Mouse (Mus musculus) lung, adult 18-20 months (tissue): ENCODE measurements around the gene Map4k2.

ENCODE experiments used
- DNase-seq, 2 experiments: peaks; one replicate each; pipeline ENCODE4 v3.0.0; 2022; ENCODE audit warnings: mixed read lengths in 2 of 2

Gene Map4k2

DNA sequence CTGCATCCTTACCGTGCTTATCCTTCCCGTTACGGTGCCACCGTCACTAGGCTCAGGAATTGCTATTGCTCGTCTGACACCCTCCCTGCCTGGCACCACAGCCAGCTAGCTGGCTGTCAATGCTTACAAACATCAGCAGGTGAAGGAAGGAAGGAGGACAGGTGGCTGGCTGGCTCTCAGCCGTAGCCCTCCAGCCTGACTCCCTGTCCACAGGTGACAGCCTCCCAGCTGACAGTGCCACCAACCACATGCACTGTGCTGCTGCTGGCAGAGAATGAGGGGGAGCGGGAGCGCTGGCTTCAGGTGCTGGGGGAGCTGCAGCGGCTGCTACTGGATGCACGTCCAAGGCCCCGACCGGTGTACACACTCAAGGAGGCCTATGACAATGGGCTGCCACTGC is 22.8 kb upstream of the Map4k2 start:
- DNase-seq, result no peak

DNA sequence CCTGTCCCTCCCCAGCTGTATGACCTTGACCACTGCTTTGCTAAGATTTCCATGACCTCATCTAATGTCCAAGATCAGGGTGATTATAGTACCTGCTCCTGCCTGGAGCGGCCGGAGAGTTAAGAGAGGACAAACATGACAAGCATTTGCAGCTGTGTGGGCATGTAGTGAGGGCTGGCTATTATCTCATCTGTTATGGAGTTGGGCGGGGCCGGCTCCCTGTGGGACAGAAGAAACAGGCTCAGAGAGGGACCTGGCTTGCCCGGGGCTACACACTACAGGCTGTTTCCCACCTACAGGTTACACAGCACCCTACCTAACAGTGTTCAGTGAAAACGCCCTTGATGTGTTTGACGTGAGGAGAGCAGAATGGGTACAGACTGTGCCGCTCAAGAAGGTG is 19.6 kb upstream of the Map4k2 start:
- DNase-seq, result no peak

DNA sequence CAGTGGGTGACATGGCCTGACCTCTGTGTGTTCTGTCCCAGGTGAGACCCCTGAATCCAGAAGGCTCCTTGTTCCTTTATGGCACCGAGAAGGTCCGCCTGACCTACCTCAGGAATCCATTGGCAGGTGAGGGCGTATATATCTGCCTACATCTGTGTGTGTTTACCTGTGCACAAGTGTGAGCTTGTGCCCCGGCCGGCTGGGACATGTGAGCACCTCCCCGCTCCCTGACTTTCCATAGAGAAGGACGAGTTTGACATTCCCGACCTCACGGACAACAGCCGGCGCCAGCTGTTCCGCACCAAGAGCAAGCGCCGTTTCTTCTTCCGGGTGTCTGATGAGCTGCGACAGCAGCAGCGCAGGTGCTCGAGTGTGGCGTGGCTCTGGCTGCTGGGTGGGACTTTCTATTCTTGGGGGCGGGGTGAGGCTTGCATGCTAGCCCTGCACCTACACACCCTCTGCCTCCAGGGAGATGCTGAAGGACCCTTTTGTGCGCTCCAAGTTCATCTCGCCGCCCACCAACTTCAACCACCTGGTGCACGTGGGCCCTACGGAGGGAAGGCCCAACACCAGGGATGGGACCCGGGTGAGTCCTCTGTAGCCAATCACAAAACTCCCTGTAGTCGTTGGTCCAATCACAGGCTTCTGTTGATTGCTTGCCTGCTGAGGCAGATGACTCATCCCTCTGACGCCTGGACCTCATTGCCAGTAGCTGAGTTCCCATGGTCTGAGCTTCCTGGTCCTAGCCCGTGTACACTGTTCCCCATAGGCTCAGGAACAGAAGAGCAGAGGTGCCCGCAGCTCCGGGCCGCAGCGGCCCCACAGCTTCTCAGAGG is 18.9 kb upstream of the Map4k2 start:
- peak in 1 of 2 experiments; percentile 60 for DNase-seq

DNA sequence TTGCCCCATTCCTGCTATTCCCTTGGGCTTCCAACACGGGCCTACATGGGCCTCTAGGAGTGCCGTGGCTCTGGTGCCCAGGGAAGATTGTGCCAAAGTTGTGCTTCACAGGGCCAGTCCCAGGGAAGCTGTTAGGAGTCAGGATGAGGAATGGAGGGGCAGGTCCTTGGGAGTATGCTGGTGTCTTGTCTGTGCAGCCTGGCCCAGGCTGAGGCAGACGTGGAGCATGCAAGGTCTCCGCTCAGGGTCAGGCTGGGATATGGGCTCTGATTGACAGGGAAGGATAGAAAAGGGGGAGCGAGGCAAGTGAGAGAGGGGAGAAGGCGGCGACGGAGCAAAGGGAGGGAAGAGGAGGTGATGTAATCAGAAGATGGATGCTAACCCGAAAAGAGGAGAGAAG is 16.2 kb upstream of the Map4k2 start:
- no peak for DNase-seq

DNA sequence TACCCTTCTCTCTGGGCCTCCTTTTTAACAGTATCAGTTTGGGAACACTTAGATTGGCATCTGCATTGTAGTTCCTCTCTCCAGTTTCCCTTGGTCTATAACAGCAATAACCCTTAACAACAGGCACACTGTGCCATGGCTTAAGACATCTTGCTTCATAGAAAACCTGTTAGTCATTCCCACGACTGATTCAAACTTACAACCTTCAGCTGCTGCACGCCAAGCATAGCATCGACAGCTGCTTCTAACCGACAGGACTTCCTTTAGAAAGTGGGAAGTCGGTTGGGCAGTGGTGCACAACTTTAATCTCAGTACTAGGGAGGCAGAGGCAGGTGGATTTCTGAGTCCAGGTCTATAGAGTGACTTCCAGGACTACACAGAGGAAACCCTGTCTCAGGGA is 9.8 kb upstream of the Map4k2 start:
- no peak for DNase-seq

DNA sequence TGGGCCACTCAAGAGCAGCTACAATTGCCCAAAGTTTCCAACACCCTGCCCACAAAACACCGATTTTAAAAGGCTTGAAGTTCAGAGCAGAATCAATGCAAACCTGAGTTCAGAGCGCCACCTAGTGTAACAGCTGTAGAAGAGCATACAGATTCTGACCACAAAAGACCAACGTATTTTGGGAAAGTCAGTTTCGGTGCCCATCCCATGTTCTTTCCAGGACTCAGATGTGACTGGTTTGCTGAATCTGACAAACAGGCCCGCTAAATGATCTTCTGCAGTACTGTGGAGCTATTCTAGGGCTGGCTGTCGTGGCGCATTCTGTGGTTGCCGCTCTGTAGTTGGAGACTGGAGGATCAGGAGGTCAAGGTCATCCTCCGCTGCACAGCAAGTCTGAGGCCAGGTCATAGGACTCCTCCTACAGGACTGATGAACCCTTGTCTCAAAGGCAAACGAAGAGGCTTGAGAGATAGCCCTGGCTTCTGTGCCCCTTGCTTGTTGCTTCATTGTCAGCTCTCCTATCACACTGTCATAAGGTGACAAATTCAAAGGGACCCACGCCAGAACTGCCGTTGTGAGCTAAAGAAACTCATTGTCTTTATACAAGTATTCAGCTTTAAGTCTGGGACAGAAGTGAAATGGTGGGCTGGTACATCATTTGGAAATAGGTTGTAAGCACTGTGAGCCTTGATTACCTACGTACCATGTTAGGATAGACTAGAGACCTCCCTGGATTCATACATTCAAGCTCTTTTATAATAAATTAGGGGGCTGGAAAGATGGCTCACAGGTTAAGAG is 9.0 kb upstream of the Map4k2 start:
- DNase-seq, result peak; percentile 49 to 72

DNA sequence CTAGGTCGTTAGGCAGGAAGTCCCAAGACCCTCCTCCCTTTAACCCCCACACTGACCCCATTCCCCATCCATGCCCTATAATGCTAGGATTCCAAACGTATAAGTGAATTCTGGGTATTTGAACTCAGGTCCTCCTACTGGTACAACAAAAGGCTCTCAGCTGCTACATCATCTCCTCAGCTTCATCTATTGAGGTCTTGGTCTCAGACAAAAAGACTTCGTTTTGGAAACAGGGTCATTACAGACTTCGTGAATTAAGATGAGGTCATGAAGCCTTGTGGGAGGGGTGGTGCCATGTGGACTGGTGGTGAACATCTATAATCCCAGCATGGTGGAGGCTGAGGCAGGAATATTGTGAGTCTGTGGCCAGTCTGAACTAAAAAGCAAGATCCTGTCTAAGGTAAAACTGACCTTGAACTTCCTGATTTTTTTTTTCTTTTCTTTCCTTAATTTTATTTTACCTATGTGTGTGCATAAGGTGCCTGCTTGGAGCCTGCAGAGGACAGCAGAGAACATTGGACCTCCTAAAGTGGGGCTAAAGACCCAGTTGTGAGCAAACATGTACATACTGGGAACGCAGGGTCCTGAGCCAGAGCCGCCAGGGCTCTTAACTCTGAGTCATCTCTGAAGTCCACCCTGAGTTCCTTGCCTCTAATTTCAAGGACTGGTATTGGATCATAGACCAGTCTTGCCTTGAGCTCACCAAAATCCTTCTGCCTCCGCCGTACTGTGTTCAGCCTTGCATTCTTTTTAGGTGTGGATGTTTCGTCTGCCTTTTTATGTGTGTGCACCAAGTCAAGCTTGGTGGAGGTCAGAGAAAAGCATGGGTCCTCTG is 7.0 kb upstream of the Map4k2 start:
- DNase-seq, result no peak

DNA sequence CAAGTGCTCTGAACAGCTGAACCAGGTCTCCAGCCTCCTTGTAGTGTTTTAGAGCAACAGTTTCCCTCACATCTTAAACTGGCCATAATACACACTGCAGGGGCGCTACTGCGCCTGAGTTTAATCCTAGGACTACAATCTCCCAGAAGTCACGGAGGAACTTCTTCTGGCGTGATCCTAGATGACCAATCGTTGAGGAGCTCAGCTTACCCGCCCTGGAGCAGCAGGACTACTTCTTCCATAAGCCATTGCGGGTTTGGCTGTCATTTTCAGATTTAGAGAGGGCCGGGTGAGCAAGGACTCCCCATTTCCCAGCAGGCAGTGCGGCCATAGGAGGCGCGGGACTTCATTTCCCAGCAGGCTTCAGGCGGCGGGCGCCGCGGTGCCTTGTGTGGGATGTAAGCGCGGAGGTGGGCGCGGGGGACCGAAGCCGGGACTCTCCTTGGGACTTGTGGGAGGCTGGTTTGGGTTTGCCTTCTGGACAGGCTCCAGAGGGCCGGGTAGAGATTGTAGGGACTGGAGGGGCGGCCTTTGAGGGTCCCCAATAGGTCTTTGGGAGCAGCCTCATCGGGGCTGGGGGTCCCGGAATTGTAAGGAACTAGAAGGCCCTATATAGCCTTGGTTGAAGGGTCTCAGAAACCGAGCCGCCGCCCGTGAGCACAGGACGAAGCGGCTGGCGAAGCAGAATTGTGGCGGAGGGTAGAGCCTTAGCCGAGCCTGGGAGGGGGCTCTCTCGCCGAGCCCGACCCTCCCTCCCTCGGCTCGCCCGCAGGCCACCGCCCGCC is 6.1 kb upstream of the Map4k2 start, which contains the start of gene Men1:
TSS of gene Men1 (plus strand) at position 307 of the 785 bp plus-strand sequence.
- peak; percentile 97 for DNase-seq

DNA sequence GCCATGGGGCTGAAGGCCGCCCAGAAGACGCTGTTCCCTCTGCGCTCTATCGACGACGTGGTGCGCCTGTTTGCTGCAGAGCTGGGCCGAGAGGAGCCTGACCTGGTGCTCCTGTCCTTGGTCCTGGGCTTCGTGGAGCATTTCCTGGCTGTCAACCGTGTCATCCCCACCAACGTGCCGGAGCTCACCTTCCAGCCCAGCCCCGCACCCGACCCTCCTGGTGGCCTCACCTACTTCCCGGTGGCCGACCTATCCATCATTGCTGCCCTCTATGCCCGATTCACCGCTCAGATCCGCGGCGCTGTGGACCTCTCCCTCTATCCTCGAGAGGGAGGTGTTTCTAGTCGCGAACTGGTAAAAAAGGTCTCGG is 5.5 kb upstream of the Map4k2 start:
- no peak for DNase-seq

DNA sequence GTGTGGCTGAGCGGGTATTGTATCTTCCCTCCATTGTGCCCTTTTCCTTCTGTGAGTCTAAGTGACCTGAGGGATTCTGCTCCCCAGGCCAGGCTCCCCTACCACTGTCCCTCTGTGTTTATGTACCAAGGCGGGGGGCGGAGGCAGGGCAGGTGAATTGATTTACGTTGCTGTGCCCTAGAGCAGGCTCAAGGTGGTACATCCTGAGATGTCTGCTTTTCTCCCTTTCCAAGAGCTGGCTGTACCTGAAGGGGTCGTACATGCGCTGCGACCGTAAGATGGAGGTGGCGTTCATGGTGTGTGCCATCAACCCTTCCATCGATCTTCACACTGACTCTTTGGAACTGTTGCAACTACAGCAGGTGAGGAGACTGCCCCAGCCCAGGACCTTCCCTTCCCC is 4.0 kb upstream of the Map4k2 start:
- no peak for DNase-seq

DNA sequence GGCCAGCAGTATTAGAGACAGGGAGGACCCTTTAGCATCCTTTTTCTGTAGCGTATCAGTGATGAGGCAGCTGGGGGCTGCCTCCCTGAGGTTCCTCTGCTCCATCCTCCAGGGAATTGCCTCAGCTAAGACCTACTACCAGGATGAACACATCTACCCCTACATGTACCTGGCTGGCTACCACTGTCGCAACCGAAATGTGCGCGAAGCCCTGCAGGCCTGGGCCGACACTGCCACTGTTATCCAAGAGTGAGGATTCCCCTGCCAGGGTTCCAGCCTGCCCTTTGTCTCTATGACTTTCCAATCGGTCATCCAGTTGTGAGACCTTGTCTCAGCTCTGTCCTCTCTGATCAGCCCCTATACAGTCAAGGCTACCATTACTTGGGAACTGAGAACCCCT is 2.8 kb upstream of the Map4k2 start:
- DNase-seq, result no peak

DNA sequence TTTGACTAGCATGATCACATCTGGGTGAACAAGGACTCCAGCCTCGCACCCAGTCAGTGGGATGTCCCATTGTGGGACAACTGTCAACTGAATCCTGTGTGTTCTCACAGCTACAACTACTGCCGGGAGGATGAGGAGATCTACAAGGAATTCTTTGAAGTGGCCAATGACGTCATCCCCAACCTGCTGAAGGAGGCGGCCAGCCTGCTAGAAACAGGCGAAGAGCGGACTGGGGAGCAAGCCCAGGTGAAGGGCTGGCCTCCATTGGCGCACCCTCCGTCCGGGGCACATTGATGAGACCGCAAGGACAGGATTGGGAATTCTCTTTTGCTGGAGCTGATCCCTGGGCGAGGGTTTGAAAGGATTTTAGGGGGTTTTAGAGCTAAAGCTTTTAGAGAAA is 2.2 kb upstream of the Map4k2 start:
- DNase-seq, result no peak

DNA sequence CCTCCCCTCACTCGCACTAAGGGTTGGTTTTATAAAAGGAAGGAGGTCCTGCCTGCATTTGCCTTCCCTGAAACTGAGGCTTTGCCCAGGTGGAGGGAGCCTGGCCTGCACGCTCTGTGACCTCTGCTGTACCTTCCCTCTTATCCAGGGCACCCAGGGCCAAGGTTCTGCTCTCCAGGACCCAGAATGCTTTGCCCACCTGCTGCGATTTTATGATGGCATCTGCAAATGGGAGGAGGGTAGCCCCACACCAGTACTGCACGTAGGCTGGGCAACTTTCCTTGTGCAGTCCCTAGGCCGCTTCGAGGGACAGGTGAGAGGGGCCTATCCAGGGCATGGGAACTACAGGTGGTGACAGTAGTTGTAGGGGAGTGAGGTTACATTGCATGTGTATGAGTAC is 1.7 kb upstream of the Map4k2 start:
- DNase-seq, result no peak

DNA sequence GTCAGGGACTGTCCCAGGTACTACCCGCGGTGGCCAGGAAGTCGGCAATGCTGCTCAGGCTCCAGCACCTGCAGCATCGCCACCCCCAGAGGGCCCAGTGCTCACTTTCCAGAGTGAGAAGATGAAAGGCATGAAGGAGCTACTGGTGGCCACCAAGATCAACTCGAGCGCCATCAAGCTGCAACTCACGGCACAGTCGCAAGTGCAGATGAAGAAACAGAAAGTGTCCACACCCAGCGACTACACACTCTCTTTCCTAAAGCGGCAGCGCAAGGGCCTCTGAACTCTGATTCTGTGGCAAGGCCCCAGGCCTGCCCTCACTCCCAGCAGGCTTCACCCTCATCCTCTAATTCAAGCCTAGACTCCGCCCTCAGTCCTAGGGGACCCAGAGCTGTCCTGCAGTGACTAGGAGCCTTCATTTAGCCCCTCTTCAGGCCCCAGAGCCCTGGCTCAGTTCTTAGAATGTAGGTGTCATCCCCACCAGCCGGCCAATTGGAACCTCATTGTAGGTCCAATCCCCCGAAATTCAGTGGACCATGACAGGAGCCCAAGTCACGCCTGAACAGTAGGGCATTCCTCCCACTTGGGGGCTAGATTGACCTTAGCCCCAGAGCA is 938 bp upstream of the Map4k2 start:
- DNase-seq, result peak; percentile 80

DNA sequence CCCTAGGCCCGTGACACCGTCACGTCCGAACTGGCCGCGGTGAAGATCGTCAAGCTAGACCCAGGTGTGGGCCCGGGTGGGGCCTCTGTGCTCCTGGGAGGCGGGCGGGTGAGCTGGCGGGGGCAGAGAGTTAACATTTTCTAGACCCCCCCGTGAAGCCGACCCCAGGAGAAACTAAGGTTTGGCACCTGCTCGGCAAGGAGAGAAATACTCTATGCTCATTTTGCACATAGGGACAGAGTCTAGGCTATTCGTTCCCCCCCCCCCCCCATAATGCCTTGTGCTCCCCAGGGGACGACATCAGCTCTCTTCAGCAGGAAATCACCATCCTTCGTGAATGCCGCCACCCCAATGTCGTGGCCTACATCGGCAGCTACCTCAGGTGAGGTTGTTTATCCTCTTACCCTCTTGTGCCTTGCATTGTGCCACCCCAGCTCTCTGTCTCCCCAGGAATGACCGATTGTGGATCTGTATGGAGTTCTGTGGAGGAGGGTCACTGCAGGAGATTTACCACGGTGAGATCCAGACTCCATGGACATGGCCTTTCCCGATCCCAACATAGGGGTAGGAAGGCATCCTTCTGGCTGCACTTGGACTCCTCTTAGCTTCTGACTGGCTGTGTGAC is 630 bp downstream of the Map4k2 start:
- DNase-seq, result no peak

DNA sequence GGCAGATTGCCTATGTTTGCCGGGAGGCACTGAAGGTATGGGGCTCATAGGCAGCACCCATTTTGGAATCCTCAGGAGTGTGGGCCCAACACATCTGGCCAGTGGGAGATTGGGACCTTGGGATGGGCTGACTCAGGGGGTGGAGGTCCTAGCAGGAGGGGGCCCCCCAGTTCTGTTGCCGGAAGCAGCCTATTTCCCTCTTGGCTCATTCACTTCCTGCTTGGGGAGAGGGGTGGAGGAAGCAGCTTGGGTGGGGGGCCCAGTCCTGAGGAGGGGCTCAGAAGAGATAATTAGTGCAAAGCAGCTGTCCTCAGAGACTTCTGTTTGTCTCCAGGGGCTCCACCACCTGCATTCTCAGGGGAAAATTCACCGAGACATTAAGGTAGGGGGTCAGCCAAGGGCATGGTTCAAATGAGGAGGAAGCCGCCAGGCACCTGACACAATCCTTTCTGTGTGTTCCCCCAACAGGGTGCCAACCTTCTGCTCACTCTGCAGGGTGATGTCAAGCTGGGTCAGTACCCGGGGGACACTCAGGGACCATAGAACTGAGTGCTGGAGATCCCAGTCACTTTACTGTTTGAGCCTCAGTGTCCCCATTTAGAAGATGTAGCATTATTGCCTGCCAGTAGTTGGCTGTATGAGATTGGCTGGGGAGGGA is 1.5 kb downstream of the Map4k2 start:
- peak in 1 of 2 experiments; percentile 63 for DNase-seq

DNA sequence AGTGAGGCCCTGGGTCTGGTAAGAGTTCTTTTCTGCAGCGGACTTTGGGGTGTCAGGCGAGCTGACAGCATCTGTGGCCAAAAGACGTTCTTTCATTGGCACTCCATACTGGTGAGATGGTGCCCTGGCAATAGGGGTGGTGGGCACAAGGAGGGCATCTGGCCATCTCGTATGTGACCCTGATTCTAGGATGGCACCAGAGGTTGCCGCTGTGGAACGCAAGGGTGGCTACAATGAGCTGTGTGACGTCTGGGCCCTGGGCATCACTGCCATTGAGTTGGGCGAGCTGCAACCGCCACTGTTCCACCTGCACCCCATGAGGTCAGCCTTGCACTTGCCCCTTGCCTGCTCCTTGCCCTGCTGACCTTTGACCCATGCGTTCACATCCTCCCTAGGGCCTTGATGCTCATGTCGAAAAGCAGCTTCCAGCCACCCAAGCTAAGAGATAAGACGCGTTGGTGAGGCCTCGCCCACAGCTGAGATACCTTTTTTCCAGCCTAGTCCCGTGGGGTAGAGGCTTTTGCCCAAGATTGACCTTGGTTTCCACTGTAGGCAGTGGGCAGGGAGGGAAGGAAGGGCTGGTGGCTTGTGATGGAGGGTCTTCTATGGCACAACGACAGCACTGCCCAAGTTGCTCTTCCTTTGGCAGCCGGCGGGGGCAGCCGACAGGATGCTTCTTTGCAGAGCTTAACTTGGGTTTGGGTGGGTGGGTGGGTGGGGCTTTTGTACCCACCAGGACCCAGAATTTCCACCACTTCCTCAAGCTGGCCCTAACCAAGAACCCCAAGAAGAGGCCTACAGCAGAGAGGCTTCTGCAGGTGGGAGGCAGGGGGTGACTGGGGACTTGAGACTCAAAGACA is 2.4 kb downstream of the Map4k2 start:
- no peak for DNase-seq

DNA sequence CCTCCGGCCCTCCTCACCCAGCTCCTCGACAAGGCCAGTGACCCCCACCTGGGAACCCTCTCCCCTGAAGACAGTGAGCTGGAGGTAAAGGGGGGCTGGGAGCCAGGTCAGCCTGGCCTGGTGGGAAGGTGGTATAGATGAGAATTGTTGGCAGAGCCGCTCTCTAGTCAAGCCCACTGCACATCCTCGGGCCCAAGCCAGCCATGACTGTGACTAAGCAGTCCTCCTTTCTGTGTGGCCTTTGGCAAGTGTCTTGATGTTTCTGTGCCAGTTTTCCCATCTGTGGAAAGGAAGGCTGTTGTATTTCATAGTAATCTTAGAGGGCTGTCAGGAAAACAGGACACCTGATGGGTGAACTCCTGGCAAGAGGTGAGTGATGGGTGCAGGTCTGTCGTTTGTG is 3.1 kb downstream of the Map4k2 start:
- DNase-seq, result no peak

DNA sequence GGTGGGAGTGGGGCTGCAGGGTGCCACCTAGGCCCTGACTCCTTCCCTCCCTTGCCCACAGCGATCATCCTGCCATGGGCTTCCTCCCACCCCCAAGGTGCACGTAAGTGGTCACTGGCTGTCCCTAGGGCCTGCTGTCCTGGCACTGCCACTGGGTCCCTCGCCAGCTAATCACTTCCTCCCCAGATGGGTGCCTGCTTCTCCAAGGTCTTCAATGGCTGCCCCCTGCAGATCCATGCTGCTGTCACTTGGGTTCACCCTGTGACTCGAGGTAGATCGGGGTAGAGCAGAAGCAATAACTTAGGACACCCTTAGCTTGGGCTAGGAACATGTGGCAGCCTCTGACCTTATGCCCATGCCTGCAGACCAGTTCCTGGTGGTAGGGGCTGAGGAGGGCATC is 5.1 kb downstream of the Map4k2 start:
- DNase-seq, result no peak

DNA sequence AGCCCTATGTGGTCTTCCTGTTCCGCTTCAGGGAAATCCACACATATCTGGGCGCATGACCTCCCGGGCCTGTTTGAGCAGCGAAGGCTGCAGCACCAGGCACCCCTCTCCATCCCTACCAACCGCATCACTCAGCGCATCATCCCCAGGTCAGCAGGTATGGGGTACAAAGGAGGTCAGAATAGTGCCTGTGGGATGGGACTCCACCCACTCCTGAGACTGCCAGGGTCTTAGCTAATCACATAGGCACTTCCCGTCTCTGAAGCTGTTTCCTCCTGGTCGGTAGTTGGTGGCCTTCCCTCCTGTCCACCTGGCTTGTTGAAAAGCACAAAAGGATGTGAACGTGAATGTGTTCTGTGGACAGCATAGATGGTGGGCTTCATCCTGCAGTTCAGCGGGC is 5.7 kb downstream of the Map4k2 start:
- DNase-seq, result no peak
